Mouse (Mus musculus) spleen, adult 10 weeks (tissue): ENCODE results near the gene Mfsd4b3. TPM values are rescaled to one million over a fixed set of nuclear protein-coding genes. Genes with fewer than 3 reads are reported as not detected.

Experiments
- polyA plus RNA-seq: library from polyadenylated mRNA; stranded (reverse); fragments of 350-450 nt; fragmentation: Illumina TruSeq; extraction: RNeasy Lipid Tissue Mini Kit (QIAGEN cat#74804); gene quantifications from one replicate; pipeline ENCODE4 v1.2.3, GENCODE M21; 2015; ENCODE audit warnings: low replicate concordance; ENCODE audit not compliant: insufficient read depth

The Mfsd4b3 gene
- polyA plus RNA-seq: 0.26 TPM

GRCm38 (mm10) chr10:39959761-39960440, at the start of gene Mfsd4b3:
Gene Mfsd4b3 (minus strand): TSS chr10:39960153.

GRCm38 (mm10) chr10:39986466-39986865, 26.5 kb upstream of the Mfsd4b3 start, which contains the start of gene Mfsd4b5:
Gene Mfsd4b5 (minus strand): TSS chr10:39986646.

GRCm38 (mm10) chr10:39926616-39927139, 33.3 kb downstream of the Mfsd4b3 start, which contains the start of gene Mfsd4b2:
Gene Mfsd4b2 (minus strand): TSS chr10:39926923.

GRCm38 (mm10) chr10:39898874-39899371, 61.0 kb downstream of the Mfsd4b3 start, which contains the start of gene Mfsd4b4:
Gene Mfsd4b4 (minus strand): TSS chr10:39899238.

Other genes starting within 250 kb of the Mfsd4b3 start
- 50.4 TPM for gene Rev3l, start 228.0 kb downstream of the Mfsd4b3 start, polyA plus RNA-seq
- gene Mfsd4b4, start 60.9 kb downstream of the Mfsd4b3 start, polyA plus RNA-seq: 8.4 TPM
- gene Mfsd4b2, start 33.2 kb downstream of the Mfsd4b3 start, polyA plus RNA-seq: not detected
- gene Mfsd4b5, start 26.5 kb upstream of the Mfsd4b3 start, polyA plus RNA-seq: 0.12 TPM
- not detected for gene Mfsd4b1, start 65.1 kb upstream of the Mfsd4b3 start, polyA plus RNA-seq
- 16.8 TPM for gene Slc16a10, start 182.1 kb upstream of the Mfsd4b3 start, polyA plus RNA-seq